Mouse (Mus musculus): Measurements from ENCODE around the gene D7Ertd443e.
A peak's percentile ranks its signal among the peaks of the same experiment; 100 is the strongest.

D7Ertd443e gene

GRCm38 (mm10) chr7:134385561-134385960 is at the start of gene D7Ertd443e:
Gene D7Ertd443e (minus strand): TSS chr7:134385661.
- no peak for DNase-seq

GRCm38 (mm10) chr7:134431681-134432080 is 46.2 kb upstream of the D7Ertd443e start:
- DNase-seq, result no peak

DNA sequence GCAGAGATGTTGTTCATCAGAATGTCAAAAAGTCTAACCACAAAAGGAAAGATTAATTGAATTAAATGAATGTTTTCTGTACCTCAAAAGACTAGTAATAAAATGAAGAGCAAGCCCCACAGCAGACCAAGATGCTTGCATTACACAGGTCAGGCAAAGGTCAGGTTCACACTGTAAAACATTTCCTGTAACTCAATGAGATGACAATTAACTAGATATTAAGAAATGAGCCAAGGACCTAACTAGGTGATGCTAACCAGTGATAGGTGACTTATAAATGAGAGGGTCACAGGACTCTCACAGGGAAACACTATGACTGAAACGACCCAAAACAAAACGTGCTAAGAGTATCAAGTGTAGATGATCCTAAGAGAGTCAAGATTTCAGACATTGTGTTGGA is 43.2 kb upstream of the D7Ertd443e start:
- no peak for DNase-seq

GRCm38 (mm10) chr7:134415014-134415413 is 29.6 kb upstream of the D7Ertd443e start:
- DNase-seq, result no peak

DNA sequence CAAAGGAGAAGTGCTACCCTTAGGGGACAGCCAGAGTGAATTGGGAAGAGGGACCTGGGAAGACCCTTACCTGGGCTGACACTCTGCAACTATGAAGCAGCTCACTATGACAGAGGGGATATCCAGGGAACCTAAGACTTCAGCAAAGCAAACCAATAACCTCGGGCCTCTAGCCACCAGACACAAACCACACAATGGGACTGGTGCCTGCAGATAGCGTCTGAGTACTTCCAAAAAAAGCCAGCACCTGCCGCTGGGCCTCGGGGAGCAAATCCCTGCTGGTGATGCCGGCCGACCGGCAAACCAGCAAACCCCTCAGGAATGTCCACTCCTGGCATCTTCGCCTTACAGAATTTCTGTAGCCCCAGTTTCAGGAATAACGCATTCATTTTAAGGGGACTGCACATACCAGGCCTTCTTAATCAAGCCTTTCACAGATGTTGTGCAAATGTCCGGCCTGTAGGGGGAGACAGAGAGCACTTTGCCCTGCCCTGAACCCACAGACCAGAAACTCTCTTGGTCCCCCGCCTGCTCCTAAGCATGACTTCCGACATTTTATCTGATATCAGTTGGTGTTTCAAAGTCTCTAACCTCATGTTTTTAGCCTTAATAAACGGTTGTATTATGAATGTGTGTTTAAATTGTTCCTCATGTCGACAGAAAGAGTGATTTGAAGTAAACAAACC is 28.7 kb upstream of the D7Ertd443e start:
- peak; percentile 34 for DNase-seq

- DNase-seq, result no peak
Measured at GRCm38 (mm10) chr7:134408641-134409040, 23.2 kb upstream of the D7Ertd443e start.

- DNase-seq, result no peak
Measured at GRCm38 (mm10) chr7:134400746-134401145, 15.3 kb upstream of the D7Ertd443e start.

GRCm38 (mm10) chr7:134396769-134397168 is 11.3 kb upstream of the D7Ertd443e start:
- no peak for DNase-seq

- DNase-seq, result no peak
Measured at GRCm38 (mm10) chr7:134382791-134383190, 2.7 kb downstream of the D7Ertd443e start.

- DNase-seq, result no peak
Measured at GRCm38 (mm10) chr7:134381407-134381861, 4.0 kb downstream of the D7Ertd443e start.

DNA sequence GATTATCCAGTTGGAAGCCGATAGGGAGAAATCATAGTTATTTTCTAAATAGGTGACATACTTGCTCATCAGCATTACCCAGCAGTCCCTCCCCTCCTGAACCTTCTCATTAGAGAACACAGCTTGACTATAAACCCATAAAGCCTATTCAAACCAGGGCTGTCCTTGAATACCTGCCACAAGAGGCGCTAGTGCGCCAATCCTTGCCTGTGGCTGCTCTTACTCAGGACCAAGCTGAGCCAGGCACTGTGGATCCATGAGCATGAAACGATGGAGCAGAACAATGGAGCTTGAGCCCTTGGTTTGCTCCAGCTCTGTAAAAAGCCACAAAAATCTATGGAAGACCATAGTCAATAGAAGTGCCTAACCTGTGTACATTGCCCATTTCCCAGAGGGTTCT is 7.2 kb downstream of the D7Ertd443e start:
- DNase-seq, result peak; percentile 14

DNA sequence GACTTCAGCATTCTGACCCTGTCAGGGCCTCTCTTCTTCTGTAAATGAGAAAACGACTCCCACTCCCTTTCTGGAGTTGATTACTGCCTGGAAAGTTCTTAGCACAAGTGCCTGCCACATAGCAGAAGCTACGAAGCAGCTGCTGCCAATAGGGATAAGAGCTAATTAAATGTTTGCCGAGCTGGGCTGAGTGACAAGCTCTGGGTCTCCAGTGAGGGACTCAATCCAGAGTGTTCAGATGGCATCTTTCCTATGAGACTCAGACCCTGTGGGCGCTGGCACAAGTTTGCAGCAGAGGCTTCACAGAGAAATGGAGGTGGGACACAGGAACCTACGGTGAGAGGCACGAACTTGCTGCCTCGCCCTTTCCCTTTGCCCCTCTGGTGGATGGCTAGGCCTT is 8.7 kb downstream of the D7Ertd443e start:
- no peak for DNase-seq

DNA sequence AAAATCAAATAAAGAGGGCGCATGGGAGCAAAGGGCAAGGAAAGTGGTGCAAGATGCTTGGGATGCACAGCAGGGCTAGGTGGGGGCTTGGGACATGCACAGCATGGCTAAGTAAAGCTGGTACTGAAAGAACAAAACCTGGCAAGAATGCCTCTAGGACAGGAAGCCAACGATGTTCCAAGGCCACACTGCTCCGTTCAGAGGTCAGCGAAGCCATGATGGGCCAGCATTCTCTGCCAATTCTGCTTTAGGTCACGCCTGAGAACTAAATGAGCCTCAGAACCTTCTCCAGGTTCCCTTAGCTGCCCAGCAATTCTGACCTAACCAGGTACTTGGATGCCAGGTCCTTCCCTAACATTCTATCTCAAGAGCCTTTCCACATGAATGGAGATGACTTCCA is 13.2 kb downstream of the D7Ertd443e start:
- DNase-seq, result no peak

GRCm38 (mm10) chr7:134369241-134369640 is 16.2 kb downstream of the D7Ertd443e start:
- no peak for DNase-seq

GRCm38 (mm10) chr7:134362257-134362870 is 23.1 kb downstream of the D7Ertd443e start:
- no peak for DNase-seq

DNA sequence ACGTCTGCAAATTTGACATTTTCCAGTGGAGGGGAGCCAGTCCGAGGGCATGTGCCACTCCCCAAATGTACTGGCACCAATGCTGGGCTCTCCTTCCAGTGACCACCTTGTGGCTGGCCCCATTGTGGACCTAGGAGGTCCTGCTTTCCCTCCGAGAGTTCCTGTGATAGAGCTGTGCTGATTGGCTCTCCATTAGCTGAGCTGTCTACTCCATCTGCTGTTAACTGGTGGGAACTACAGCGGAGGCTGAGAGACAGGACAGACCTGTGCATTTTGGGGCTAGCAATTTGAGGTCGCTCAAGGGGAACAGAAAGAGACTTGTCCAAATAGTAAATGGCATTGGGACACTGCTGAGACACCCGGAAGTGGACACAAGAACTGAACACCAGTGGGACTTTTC is 36.6 kb downstream of the D7Ertd443e start:
- peak; percentile 56 for DNase-seq

DNA sequence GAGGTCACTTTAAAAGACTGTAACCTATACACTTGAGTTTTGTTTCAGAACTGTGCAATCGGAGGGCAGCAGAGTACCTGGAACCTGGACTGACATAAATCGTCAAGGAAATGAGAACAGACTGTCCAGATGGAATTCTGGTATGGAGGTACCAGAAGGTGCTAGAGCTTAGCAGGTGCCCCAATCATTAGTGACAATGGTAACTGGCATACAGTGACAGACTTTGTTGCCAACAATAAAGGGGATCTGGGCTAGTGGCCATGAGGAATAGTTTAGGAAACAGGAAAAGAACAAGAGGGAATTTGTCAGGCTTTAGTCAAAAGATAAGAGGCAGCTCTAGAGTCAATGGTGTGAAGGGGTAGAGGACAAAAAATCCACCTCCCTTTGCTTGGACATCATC is 43.3 kb downstream of the D7Ertd443e start:
- no peak for DNase-seq

GRCm38 (mm10) chr7:134335951-134336350 is 49.5 kb downstream of the D7Ertd443e start:
- no peak for DNase-seq

- DNase-seq, result no peak
Measured at GRCm38 (mm10) chr7:134320979-134321378, 64.5 kb downstream of the D7Ertd443e start.

DNA sequence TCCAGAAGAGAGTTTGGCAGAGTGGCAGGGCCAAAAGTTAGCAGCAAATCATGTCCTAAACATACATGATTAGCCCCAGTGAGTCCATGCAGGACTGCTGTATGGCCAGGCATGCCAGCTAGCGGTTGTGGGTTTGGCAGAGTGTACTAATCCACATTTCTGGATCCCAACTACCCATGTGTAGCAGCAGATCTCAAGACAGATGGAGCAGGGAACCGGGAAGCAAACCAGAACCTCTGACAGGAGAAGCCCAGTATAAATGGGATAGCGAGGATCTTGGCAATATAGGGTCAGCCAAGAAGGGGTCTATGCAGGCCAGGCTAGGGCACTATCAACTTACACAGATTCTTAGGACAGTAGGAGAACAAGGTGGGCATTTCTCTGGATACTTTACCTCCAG is 83.4 kb downstream of the D7Ertd443e start:
- DNase-seq, result no peak

- peak; percentile 50 for DNase-seq
Measured at GRCm38 (mm10) chr7:134301285-134301684, 84.2 kb downstream of the D7Ertd443e start.

- DNase-seq, result no peak
Measured at GRCm38 (mm10) chr7:134292750-134293149, 92.7 kb downstream of the D7Ertd443e start.

DNA sequence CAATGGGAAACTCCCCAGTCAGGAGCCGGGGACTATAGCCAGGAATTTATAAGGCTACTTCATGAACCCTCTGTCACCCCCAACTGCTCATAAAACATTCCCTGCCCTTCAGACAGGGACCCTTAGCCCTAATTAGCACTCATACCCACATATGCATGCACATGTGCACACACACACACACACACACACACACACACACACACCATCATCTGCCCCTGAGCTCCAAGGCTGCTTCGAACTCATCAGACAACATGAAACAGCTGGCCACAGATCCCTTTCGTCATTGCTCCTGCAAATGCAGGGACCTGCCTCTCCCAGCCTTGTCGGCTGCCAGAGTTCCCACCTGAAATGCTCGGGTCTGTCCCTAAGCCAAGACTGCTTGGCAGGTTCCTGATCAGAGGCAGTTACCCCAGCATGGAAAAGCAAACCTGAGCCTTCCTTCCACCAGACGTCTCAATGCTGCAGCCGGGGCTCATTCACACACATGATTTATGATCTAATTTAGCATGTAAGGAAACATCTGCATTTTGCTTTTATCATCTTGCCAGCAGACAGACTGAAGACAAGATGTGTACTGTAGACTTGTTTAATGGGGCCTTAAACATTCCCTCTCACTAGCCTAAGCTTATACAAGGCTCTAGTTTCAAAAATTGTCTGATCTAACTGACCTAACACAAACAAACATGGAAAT is 95.7 kb downstream of the D7Ertd443e start:
- DNase-seq, result no peak

GRCm38 (mm10) chr7:134289126-134289525 is 96.3 kb downstream of the D7Ertd443e start:
- no peak for DNase-seq

Data from thymus, postnatal 14 days (tissue).